Mouse (Mus musculus): ENCODE data around the gene Usp46. TPM values are rescaled to one million over a fixed set of nuclear protein-coding genes. Genes with fewer than 3 reads are reported as not detected.

Usp46 gene
- total and polyA plus RNA-seq, 3 experiments, result 14.5 to 23.6 TPM; not detected in 1

DNA sequence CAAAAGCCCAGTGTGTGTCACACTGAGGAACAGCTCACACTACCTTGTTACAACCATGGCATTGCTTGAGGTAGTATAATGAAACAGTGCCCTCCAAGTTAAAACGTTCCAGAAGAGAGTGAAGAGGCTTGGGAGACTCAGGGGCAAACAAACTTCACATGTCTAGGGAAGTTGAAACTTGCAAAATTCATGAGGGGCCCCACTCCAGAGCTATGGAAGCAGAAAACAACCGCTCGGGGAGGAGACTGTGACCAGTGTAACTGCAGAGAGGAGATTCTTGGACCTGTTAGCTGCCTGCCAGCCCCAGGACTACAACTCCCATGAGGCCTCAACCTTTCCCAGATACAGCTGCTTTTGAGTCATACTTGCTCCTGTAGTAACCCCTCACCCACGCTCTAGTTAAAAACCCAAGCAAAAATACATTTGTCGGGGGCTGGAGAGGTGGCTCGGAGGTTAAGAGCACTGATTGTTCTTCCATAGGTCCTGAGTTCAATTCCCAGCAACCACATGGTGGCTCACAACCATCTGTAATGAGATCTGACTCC lies 25.4 kb downstream of the Usp46 start:
- no peaks in the 10 kb centered on the region; a peak in 2 of 4 replicates for H3K36me3 ChIP-seq (ENCODE audit: control insufficient read depth in 1 of 2, insufficient read depth in 2 of 2, low read length in 2 of 2)

DNA sequence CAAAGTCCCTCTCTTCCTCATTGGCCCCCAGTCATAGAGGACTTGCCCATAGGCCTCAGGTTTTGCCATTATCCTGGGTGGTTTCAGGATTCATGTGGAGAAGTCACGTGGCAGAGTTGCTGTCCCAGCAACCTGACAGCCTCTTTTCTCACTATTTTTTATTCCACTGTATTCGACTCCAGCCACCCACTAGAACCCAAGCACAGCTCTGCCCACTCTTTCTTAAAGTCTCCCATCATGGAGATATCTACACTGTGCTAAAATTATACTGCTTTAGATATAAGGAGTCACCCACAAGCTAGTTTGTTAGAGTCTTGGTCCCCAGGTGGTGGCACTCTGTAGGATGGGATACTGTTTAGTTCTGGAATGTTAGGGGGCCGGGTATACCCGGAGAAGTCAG lies 27.7 kb downstream of the Usp46 start:
- no peaks in the 10 kb centered on the region for H3K27me3 ChIP-seq (ENCODE audit: control insufficient read depth in 1 of 2, insufficient read depth in 2 of 2, low read length in 2 of 2)
- DNase-seq (ENCODE audit: low read depth, low spot score), result no peak
- TF ChIP-seq HCFC1 (IDR thresholded peaks at IDR 0.05; ENCODE audit: low read depth, low read length) (no peak), GABPA (IDR thresholded peaks at IDR 0.05; ENCODE audit: low read depth, low read length) (no peak), USF1 (IDR thresholded peaks at IDR 0.05; ENCODE audit: low read depth, low read length) (no peak), ELF1 (IDR thresholded peaks at IDR 0.05; ENCODE audit: low read depth, low read length) (no peak), RCOR1 (IDR thresholded peaks at IDR 0.05; ENCODE audit: low read depth, low read length) (no peak), TAL1 (IDR thresholded peaks at IDR 0.05; ENCODE audit: low read length) (no peak)
- no peaks in the 10 kb centered on the region; a peak in 2 of 4 replicates for H3K36me3 ChIP-seq (ENCODE audit: control insufficient read depth in 1 of 2, insufficient read depth in 2 of 2, low read length in 2 of 2)
- no peaks in the 10 kb centered on the region for H3K4me1 ChIP-seq (ENCODE audit: control insufficient read depth in 1 of 2, insufficient read depth in 2 of 2, low read length in 2 of 2)
- no peak overlapping the region for H3K27ac ChIP-seq (ENCODE audit: control insufficient read depth, low read depth, low read length)
- H3K79me2 ChIP-seq (ENCODE audit: control insufficient read depth, insufficient read depth, low read length, poor library complexity), result no peaks in the 10 kb centered on the region; the same call in 1 of the 2 replicates
- H3K9ac ChIP-seq (ENCODE audit: control insufficient read depth, low read depth, low read length, poor library complexity, severe bottlenecking), result no peak overlapping the region
- no peaks in the 10 kb centered on the region for H3K9me3 ChIP-seq (replicated peaks; ENCODE audit: insufficient read depth, low read length)
- no peak overlapping the region for H3K4me3 ChIP-seq (ENCODE audit: control insufficient read depth in 1 of 2, insufficient read depth in 1 of 2, low read depth in 2 of 2, low read length in 2 of 2)

More for the DNA sequence above, 25.4 kb downstream of the Usp46 start:
- Histone ChIP-seq H3K27me3 (ENCODE audit: control insufficient read depth in 1 of 2, insufficient read depth in 2 of 2, low read length in 2 of 2) (no peaks in the 10 kb centered on the region), H3K79me2 (ENCODE audit: control insufficient read depth, insufficient read depth, low read length, poor library complexity) (peaks cover 2% of the 10 kb centered on the region; the same call in 1 of the 2 replicates), H3K27ac (ENCODE audit: control insufficient read depth, low read depth, low read length) (no peak overlapping the region), H3K4me1 (ENCODE audit: control insufficient read depth in 1 of 2, insufficient read depth in 2 of 2, low read length in 2 of 2) (no peaks in the 10 kb centered on the region), H3K4me3 (ENCODE audit: control insufficient read depth in 1 of 2, insufficient read depth in 1 of 2, low read depth in 2 of 2, low read length in 2 of 2) (no peak overlapping the region), H3K9me3 (replicated peaks; ENCODE audit: insufficient read depth, low read length) (no peaks in the 10 kb centered on the region), H3K9ac (ENCODE audit: control insufficient read depth, low read depth, low read length, poor library complexity, severe bottlenecking) (no peak overlapping the region)
- peak; percentile 13 for DNase-seq (ENCODE audit: low read depth, low spot score)
- peak; percentile 80 for TF ChIP-seq HCFC1 (IDR thresholded peaks at IDR 0.05; ENCODE audit: low read depth, low read length)
- TF ChIP-seq CTCF (IDR thresholded peaks at IDR 0.05 in 2 of 3, conservative IDR thresholded peaks at IDR 0.05 in 1 of 3; ENCODE audit: control insufficient read depth in 1 of 3, insufficient read depth in 1 of 3, low read depth in 2 of 3, low read length in 3 of 3, poor library complexity in 1 of 3, severe bottlenecking in 1 of 3), result no peak

DNA sequence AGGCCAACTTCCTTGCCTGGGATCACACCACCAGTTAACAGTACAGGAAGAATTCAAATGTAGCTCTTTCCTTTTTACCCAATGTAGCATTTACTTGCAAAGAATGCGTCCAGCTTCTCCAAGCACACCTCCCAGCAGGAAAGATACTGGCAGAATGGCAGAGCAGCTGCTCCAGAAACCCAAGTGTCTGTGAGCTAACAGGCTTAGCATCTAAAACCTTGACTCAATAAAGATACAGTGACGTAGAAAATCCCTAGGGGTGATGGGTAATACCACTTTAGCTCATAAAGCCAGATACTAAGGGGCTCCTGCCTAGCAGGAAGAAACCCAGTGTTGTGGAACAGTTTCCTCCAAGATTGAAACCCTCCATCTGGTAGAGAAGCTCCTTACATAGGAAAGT lies 32.8 kb downstream of the Usp46 start:
- no peaks in the 10 kb centered on the region for H3K9me3 ChIP-seq (replicated peaks; ENCODE audit: insufficient read depth, low read length)
- H3K4me3 ChIP-seq (ENCODE audit: control insufficient read depth in 1 of 2, insufficient read depth in 1 of 2, low read depth in 2 of 2, low read length in 2 of 2), result no peak overlapping the region
- H3K9ac ChIP-seq (ENCODE audit: control insufficient read depth, low read depth, low read length, poor library complexity, severe bottlenecking), result no peak overlapping the region
- H3K79me2 ChIP-seq (ENCODE audit: control insufficient read depth, insufficient read depth, low read length, poor library complexity), result no peaks in the 10 kb centered on the region; the same call in 1 of the 2 replicates
- H3K27me3 ChIP-seq (ENCODE audit: control insufficient read depth in 1 of 2, insufficient read depth in 2 of 2, low read length in 2 of 2), result no peaks in the 10 kb centered on the region
- H3K36me3 ChIP-seq (ENCODE audit: control insufficient read depth in 1 of 2, insufficient read depth in 2 of 2, low read length in 2 of 2), result peaks cover 0 to 1% of the 10 kb centered on the region in 2 experiments; a peak in 2 of 4 replicates
- H3K27ac ChIP-seq (ENCODE audit: control insufficient read depth, low read depth, low read length), result no peak overlapping the region
- DNase-seq (ENCODE audit: low read depth, low spot score), result no peak
- H3K4me1 ChIP-seq (ENCODE audit: control insufficient read depth in 1 of 2, insufficient read depth in 2 of 2, low read length in 2 of 2), result no peaks in the 10 kb centered on the region
- no peak for TF ChIP-seq POLR2A (IDR thresholded peaks at IDR 0.05; ENCODE audit: control insufficient read depth in 1 of 2, insufficient read depth in 1 of 2, low read depth in 1 of 2, low read length in 2 of 2, poor library complexity in 1 of 2)
- no peak for TF ChIP-seq CTCF (IDR thresholded peaks at IDR 0.05 in 2 of 3, conservative IDR thresholded peaks at IDR 0.05 in 1 of 3; ENCODE audit: control insufficient read depth in 1 of 3, insufficient read depth in 1 of 3, low read depth in 2 of 3, low read length in 3 of 3, poor library complexity in 1 of 3, severe bottlenecking in 1 of 3)
- TF ChIP-seq ZC3H11A (IDR thresholded peaks at IDR 0.05; ENCODE audit: low read depth, low read length), result no peak
- no peak for TF ChIP-seq TCF12 (IDR thresholded peaks at IDR 0.05; ENCODE audit: low read depth, low read length)
- TF ChIP-seq GATA1 (IDR thresholded peaks at IDR 0.05; ENCODE audit: low read depth, low read length), result no peak
- no peak for TF ChIP-seq NELFE (IDR thresholded peaks at IDR 0.05; ENCODE audit: low read depth, low read length)
- no peak for TF ChIP-seq TBP (IDR thresholded peaks at IDR 0.05; ENCODE audit: low read depth, low read length)
- TF ChIP-seq MYC (IDR thresholded peaks at IDR 0.05; ENCODE audit: low read depth, low read length), result no peak
- TF ChIP-seq JUND (IDR thresholded peaks at IDR 0.05; ENCODE audit: low read depth, low read length), result no peak
- no peak for TF ChIP-seq KAT2A (conservative IDR thresholded peaks at IDR 0.05; ENCODE audit: low read depth, low read length)
- TF ChIP-seq MXI1 (IDR thresholded peaks at IDR 0.05; ENCODE audit: low read depth, low read length), result no peak
- no peak for TF ChIP-seq ETS1 (IDR thresholded peaks at IDR 0.05; ENCODE audit: low read depth, low read length)
- TF ChIP-seq TAL1 (IDR thresholded peaks at IDR 0.05; ENCODE audit: low read length), result no peak
- TF ChIP-seq MAFK (IDR thresholded peaks at IDR 0.05; ENCODE audit: borderline replicate concordance, low read depth, low read length), result no peak
- no peak for TF ChIP-seq CHD2 (IDR thresholded peaks at IDR 0.05; ENCODE audit: low read length)
- no peak for TF ChIP-seq BHLHE40 (IDR thresholded peaks at IDR 0.05; ENCODE audit: borderline replicate concordance, low read depth, low read length)
- TF ChIP-seq MEF2A (IDR thresholded peaks at IDR 0.05; ENCODE audit: extremely low read depth, insufficient replicate concordance, low read depth, low read length, poor library complexity, severe bottlenecking), result no peak

All from MEL (cell line).